Mouse (Mus musculus) urinary bladder, postnatal 36 days (tissue): Measurements from ENCODE around the gene Zdhhc21.

ENCODE experiments used
- DNase-seq, 2 experiments: peaks; one replicate each; pipeline ENCODE4 v3.0.0; 2022; ENCODE audit warnings: low spot score in 2 of 2, mixed read lengths in 1 of 2

Zdhhc21 gene

GRCm38 (mm10) chr4:82859131-82860125, at the start of gene Zdhhc21:
Gene Zdhhc21, minus strand, starts transcription at chr4:82859958.
- DNase-seq = peak; percentile 80 to 84

GRCm38 (mm10) chr4:82895227-82895626, 35.5 kb upstream of the Zdhhc21 start:
- no peak for DNase-seq

DNA sequence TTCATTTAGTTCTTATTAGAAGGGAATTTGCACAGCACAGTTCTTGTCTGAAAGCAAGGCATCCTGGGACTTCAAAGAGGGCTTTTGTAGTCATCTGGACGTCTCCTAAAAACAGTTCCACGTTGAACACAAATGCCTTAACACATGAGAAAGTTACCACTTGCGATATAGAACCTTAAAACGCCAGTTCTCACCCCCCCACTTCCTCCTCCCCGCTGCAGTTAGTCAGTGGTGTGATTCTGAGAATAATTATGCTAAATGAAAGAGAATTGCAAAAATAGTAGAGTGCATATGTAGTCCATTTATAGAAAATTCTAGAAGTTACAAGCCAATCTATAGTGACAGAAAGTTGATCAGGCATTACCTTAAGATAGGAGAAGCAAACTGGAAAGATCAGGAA, 32.5 kb upstream of the Zdhhc21 start:
- DNase-seq = no peak

GRCm38 (mm10) chr4:82891566-82891965, 31.8 kb upstream of the Zdhhc21 start:
- DNase-seq = no peak

GRCm38 (mm10) chr4:82891049-82891448, 31.3 kb upstream of the Zdhhc21 start:
- no peak for DNase-seq

DNA sequence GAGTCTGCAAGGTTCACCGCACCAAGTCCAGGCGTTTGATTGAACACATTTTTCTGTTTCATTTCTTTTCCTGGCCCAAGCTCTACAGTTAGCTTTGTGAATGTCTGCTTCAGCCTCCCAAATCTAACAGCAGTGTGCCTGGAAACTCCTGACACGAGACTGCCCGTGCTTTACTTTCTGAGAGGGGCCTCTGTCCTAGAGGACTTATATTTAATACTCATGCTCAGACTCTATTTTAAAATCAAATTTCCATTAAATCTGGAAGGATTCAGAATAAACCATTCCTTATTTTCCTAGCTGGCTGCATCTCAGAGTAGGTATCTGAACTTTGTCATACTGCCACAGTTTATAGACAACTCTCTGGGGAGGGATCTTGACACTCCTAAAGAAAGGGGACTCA, 30.8 kb upstream of the Zdhhc21 start:
- DNase-seq = no peak

GRCm38 (mm10) chr4:82886148-82886547, 26.4 kb upstream of the Zdhhc21 start:
- no peak for DNase-seq

DNA sequence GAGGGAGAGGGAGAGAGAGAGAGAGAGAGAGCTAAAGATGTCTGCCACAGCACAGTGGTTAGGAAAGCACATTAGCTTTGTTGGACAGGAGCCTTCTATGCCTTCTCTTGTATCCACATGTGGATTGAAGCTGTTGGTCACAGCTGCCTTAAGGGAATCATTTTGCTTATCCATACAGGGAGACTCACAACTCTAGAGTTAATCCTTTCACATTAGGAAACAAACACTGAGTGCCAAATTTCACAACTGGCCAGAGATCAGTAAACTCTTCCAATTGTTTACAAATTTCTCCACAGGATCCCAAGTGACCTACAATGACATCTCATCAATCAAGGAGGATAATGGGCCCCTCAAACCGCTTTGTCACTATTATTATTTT, 25.8 kb upstream of the Zdhhc21 start:
- DNase-seq = no peak

DNA sequence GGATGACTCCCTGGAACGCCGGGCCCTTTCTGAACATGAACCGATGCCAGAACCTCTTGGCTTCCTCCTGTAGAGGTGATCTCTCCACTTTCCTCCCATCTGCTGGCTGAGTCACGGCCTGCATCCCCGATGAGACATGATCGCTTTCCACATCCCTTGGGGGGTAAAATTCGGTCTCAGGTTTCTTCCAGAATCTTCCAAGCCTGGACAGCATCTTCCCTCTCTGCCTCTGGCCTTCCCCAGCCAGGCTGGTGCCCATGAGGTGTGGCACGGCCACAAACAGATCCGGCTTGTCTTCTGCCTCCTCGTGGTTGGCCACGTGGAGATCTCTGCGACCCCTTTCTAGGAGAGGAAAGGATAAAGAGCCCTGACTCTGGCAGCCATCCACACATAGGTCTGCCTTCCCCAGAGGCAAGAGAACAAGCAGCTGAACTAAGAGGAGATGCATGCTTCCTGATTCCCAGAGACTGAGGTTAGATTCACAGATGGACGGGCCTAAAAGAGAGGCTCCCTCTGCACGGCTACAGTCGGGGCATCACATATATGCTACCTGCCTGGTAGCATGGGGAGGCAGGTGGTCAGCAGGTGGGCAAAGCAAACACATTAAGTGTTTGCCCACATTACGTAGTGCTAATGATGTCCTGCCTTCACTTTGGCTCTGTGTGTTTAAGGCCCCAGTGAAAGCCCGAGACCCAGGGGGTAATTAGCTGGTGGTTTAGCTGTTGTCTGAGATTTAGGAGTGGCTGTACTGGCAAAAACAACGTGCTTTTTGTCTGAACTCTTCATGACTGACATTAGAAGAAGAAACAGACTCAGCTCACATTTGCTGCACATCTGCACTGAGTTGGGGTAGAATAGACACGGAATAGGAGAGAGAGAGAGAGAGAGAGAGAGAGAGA, 25.1 kb upstream of the Zdhhc21 start, which contains the start of gene Cer1:
TSS of gene Cer1 (minus strand) at position 513 of the 899 bp plus-strand sequence.
- no peak for DNase-seq

DNA sequence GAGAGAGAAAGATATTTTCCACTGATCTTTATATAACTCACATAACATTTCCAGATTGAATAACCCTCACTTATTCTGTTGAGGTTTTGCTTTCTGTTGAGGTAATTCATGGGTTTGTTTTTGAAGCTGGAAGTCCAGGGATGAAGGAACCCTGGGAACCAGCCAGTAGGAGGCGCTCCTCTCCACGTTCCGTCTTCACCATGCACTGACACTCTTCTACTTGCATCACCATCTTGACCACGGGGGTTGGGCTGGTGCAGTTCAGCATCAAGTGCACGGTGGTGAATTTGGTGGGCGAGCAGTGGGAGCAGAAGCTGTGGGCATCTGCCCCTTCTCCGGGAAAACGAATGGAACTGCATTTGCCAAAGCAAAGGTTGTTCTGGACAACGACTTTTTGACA, 22.7 kb upstream of the Zdhhc21 start:
- DNase-seq = no peak

GRCm38 (mm10) chr4:82881366-82881765, 21.6 kb upstream of the Zdhhc21 start:
- DNase-seq = no peak

DNA sequence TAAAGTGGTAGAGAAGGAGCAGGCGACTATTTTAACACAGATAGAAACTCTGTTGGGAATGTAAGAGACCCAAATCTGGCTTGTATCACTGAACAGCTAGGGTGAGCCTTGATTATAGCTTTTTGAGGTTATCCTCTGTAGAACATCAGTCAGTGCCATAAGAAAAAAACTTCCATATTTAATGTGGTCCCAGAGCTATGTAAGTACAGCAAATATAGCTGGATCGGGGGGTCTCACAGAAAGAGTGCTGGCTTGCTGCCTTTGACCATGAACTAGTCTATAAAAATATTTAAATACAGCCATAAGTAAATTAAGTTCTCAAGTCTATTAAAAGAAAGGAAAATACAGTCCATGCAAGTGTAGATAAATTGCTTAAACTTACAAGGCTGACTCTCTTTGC, 20.5 kb upstream of the Zdhhc21 start:
- no peak for DNase-seq

DNA sequence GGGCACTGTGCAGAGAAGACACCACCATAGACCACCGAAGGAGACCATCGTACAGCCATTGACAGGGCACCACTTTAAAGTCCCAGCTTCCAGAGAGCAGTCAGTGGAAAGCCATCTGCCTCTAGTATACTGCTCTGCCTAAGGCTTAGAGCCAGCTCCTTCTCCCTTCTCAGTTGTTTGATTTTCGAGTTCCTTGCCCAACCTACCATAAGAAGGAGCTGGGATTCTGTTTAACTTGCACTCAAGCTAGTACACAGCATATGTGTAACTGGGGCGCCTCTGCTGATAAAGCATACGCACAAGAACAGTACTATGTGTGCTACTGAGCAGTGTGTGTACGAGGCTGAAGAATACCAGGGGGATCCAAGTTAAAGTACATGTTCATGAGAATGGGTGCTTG, 19.4 kb upstream of the Zdhhc21 start:
- no peak for DNase-seq

- no peak for DNase-seq
Observed at GRCm38 (mm10) chr4:82876656-82877055, 16.9 kb upstream of the Zdhhc21 start.

- DNase-seq = no peak
Observed at GRCm38 (mm10) chr4:82875532-82875931, 15.8 kb upstream of the Zdhhc21 start.

DNA sequence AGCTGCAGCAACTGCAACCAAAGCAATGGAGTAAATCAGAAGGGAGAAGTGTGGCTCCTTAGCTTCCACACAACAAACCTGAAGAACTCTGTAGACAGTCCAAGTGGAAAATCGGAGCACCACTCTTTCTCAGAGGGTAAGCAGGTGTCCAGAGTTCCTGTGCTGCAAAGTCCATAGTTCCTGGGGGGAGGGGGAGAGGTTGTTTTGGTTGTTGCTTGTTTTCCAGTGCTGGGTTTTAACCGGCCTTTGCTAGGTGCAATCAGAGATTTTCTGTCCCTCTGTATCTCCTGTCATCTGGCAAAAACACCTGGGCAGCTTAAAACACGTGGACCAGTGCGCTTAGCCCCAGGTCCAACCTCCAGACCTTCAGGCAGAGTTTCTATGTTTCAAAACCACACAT, 15.0 kb upstream of the Zdhhc21 start:
- DNase-seq = no peak

- no peak for DNase-seq
Observed at GRCm38 (mm10) chr4:82872548-82872947, 12.8 kb upstream of the Zdhhc21 start.

DNA sequence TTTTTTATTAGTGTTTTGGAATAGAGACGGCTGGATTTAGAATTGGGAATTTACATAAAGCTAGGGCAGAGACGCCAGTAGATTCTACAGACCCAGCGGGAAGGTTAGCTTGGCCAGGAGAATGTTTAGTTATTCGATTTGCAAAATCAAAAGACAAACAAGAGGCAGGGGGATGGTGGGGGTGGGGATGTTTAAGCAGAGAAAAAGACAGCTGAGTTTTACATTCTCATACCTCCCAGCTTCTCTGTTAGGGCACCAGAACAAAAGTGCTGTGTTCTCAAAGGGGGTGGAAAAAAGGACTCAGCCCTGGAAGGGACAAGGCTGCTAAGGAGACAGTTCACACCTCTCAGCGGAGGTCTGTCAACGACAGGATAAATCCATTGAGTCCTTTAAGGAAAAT, 12.4 kb upstream of the Zdhhc21 start:
- DNase-seq = no peak

DNA sequence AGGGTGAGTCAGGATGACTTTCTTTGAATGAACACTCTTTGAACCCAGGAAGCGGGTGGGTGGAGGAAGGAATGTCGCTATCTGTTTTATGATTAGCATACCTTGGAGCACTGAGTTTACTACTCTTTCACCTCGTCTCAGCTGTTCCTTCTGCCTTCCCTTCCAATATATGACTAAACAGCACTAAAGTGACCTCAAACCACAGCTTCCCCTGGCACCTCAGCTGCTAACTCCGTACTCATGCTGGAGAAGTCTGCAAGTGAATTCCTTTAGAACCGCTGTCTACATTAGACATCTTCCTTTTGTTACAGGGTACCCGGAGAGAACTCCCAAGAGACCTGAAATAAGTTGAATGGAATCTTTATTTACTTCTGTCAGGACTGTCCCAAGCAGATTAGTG, 11.2 kb upstream of the Zdhhc21 start:
- DNase-seq = no peak

GRCm38 (mm10) chr4:82867731-82868445, 8.1 kb upstream of the Zdhhc21 start:
- no peak for DNase-seq

DNA sequence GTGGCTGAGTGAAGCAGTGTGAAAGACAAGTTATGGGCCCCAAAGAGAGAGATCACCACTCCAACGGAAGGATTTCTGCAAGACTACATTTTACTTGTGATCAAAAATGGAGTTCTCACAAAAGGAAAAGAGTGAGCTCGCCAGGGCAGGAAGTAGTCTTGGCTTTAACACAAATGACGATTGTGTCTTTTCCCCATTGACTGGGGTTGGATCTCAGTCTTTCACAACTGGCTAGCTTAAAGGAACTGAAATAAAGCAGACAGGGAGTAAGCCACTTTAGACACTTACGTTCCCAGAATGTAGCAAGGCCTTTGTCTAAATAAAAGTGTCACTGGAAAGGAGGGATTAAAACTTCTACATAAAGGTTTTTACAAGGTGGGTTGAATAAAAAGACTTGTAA, 7.4 kb upstream of the Zdhhc21 start:
- DNase-seq = no peak
